Mouse (Mus musculus) neural tube, embryonic 14.5 days (tissue): ENCODE data around the gene Gm49395. TPM values are rescaled to one million over a fixed set of nuclear protein-coding genes. Genes with fewer than 3 reads are reported as not detected.

ENCODE experiments used
- ATAC-seq: fragments of 200-750 bp; cut with Nextera tagmentation; 2 replicates; pipeline ENCODE4 v1.8.0; 2017; ENCODE audit warnings: low read depth, mild to moderate bottlenecking, moderate TSS enrichment, moderate library complexity
- H3K27ac ChIP-seq: fragments of 300-500 bp; sonication (generic); 2 replicates; pipeline ENCODE4 v1.5.1; 2014; ENCODE audit warnings: low read depth, mild to moderate bottlenecking, control low read depth, low read length, moderate library complexity, mixed read lengths
- H3K27me3 ChIP-seq: fragments of 300-500 bp; sonication (generic); 2 replicates; pipeline ENCODE4 v1.6.1; 2014; ENCODE audit warnings: low read length; ENCODE audit not compliant: control insufficient read depth, insufficient read depth
- H3K36me3 ChIP-seq: fragments of 300-500 bp; sonication (generic); 2 replicates; pipeline ENCODE4 v1.6.1; 2014; ENCODE audit warnings: low read length, mixed read lengths; ENCODE audit not compliant: control insufficient read depth, insufficient read depth
- H3K4me1 ChIP-seq: fragments of 300-500 bp; sonication (generic); 2 replicates; pipeline ENCODE4 v1.6.1; 2014; ENCODE audit warnings: low read length; ENCODE audit not compliant: control insufficient read depth, insufficient read depth
- H3K4me2 ChIP-seq: fragments of 300-500 bp; sonication (generic); 2 replicates; pipeline ENCODE4 v1.6.1; 2014; ENCODE audit warnings: mild to moderate bottlenecking, low read depth, low read length, control low read depth
- H3K4me3 ChIP-seq: fragments of 300-500 bp; sonication (generic); 2 replicates; pipeline ENCODE4 v1.5.1; 2014; ENCODE audit warnings: low read depth, low read length, control low read depth, mixed read lengths
- H3K9ac ChIP-seq: fragments of 300-500 bp; sonication (generic); replicated peaks from 2 replicates; pipeline ENCODE4 v1.6.1; 2014; ENCODE audit warnings: low read depth, mild to moderate bottlenecking, control low read depth, low read length, mixed read lengths
- H3K9me3 ChIP-seq: fragments of 300-500 bp; sonication (generic); 2 replicates; pipeline ENCODE4 v1.6.1; 2016; ENCODE audit warnings: low read length; ENCODE audit not compliant: control insufficient read depth
- WGBS: fragments of 180-500 bp; shearing (Covaris S2); extraction: QIAGEN DNeasy Blood & Tissue Kit; methylation state at CpG from one replicate; pipeline ENCODE4 v1.1.7; 2014; 5-methylcytosine and 5-hydroxymethylcytosine counted together
- polyA plus RNA-seq: library from polyadenylated mRNA; unstranded; fragments of >200 nt; fragmentation: Nextera tagmentation; extraction: Ambion mirVana; gene quantifications from 2 replicates; pipeline ENCODE4 v1.2.1, GENCODE M21; 2014

Gene Gm49395
- polyA plus RNA-seq, 1 experiment from 2014 or later = 1.8 TPM

DNA sequence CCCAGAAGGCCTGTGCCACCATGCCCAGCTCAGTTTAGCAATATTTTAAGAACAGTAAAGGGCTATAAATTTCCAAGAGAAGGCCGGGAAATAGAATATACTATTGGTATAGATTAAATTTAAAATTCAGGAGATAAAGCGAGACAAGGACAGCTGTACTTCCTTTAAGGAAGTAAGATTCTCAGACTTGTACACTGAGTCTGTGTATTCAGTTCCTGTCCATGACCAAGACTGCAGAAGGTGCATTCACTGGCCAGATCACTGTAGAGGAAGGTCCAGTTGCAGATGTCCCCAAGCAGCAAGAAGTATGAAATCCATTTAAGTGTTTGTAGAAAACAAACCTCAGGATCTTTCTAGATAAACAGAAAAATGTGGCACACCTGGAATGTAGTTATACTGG lies 28.3 kb upstream of the Gm49395 start:
- Histone ChIP-seq H3K27me3 (no peaks in the 10 kb centered on the region), H3K27ac (no peak overlapping the region), H3K9me3 (no peaks in the 10 kb centered on the region), H3K4me2 (no peak overlapping the region), H3K36me3 (no peaks in the 10 kb centered on the region), H3K9ac (no peak overlapping the region), H3K4me3 (no peak overlapping the region), H3K4me1 (no peaks in the 10 kb centered on the region)
- no peak for ATAC-seq
- WGBS = 93% methylated on average over 2 of the region's 2 CpGs

DNA sequence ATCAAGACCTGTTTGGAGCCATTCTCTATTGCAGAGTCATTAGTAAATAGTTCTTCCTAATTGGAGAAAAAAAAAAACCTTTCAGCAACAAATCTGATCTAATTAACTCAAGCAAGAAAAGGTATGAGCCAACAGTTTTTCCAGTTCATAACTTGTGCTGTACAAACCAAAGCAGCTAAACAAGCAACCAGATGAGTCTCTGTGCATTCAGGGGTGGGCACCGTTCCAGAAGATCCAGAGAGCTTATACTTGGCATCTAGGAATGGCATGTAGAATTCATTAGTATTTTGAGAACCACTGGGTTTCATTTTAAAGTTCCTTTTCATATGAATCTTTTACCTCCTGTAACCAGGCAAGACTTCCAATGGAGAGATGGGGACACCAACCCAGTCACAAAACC lies 26.1 kb upstream of the Gm49395 start:
- H3K4me2 ChIP-seq = no peak overlapping the region
- WGBS = 93% methylated on average over 1 of the region's 1 CpGs

DNA sequence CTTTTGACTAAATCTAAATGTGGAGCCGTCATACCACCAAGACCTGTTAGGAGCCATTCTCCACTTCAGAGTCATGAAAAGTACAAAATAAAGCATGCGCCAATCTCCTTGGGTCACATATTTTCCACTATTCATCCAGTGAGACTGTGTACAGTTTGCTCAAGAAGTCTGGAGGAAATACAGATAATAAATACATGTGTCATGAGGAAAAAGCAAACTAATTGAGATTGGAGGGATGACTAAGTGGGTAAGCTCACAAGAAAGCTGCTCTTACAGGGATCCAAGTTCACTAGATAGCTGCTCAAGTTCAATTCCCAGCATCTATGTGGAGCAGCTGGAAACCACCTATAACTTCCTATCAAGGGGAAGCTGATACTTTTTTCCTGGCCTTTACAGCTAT lies 24.8 kb upstream of the Gm49395 start:
- Histone ChIP-seq H3K4me2 (no peak overlapping the region), H3K9me3 (no peaks in the 10 kb centered on the region), H3K27me3 (no peaks in the 10 kb centered on the region), H3K36me3 (no peaks in the 10 kb centered on the region), H3K9ac (no peak overlapping the region), H3K27ac (no peak overlapping the region), H3K4me3 (no peak overlapping the region), H3K4me1 (no peaks in the 10 kb centered on the region)
- no peak for ATAC-seq
- WGBS = 98% methylated on average over 2 of the region's 2 CpGs

More for the DNA sequence above, 26.1 kb upstream of the Gm49395 start:
- no peak for ATAC-seq
- no peaks in the 10 kb centered on the region for H3K9me3 ChIP-seq
- no peak overlapping the region for H3K27ac ChIP-seq
- H3K4me3 ChIP-seq = no peak overlapping the region
- H3K9ac ChIP-seq = no peak overlapping the region
- no peaks in the 10 kb centered on the region for H3K36me3 ChIP-seq
- H3K27me3 ChIP-seq = no peaks in the 10 kb centered on the region
- no peaks in the 10 kb centered on the region for H3K4me1 ChIP-seq

DNA sequence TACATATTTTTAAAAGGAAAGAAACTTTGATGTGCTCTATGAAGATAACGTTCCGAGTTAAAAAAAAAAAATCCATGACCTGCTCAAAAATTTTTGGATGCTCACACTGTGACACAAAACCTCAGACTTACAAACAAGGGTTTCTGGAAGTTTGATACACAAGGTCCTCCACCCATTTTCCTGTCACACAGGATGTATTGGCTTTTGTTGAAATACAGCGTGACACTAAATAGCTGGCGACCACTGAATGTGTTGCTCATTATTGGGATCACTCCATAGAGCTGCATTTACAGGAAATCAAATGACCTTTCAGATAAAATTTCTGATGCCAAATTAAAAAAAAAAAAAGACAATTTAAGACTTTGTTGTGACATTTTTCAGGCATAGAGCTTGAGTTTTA lies 23.4 kb upstream of the Gm49395 start:
- 91% methylated on average over 4 of the region's 4 CpGs for WGBS
- no peaks in the 10 kb centered on the region for H3K9me3 ChIP-seq
- no peak overlapping the region for H3K27ac ChIP-seq

DNA sequence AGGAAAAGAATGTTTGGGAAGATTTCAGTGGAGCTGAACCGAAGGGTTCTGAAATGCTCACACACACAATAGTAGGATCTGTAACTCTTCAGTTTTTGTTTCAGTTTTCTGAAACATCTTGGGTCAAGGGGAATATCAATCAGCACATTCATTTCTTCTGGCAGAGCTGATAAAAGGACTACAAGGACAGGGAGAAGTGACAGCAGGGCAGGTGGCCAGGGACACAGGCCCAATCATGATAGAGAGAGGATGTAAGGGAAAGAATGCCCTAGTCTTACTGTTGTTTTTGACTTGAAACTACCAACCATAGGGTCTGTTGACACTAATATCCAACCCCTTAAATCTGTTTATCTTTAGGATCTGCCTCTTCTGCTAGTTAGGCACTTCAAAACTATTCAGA lies 22.8 kb upstream of the Gm49395 start:
- H3K27me3 ChIP-seq = no peaks in the 10 kb centered on the region
- H3K4me3 ChIP-seq = no peak overlapping the region
- no peaks in the 10 kb centered on the region for H3K36me3 ChIP-seq
- no peaks in the 10 kb centered on the region for H3K4me1 ChIP-seq
- ATAC-seq = no peak
- no peak overlapping the region for H3K27ac ChIP-seq
- H3K4me2 ChIP-seq = no peak overlapping the region
- WGBS = 86% methylated on average over 1 of the region's 1 CpGs
- no peak overlapping the region for H3K9ac ChIP-seq
- H3K9me3 ChIP-seq = no peaks in the 10 kb centered on the region

More for the DNA sequence above, 23.4 kb upstream of the Gm49395 start:
- ATAC-seq = no peak
- H3K27me3 ChIP-seq = no peaks in the 10 kb centered on the region
- H3K4me3 ChIP-seq = no peak overlapping the region
- no peaks in the 10 kb centered on the region for H3K4me1 ChIP-seq
- H3K4me2 ChIP-seq = no peak overlapping the region
- no peak overlapping the region for H3K9ac ChIP-seq
- H3K36me3 ChIP-seq = no peaks in the 10 kb centered on the region

DNA sequence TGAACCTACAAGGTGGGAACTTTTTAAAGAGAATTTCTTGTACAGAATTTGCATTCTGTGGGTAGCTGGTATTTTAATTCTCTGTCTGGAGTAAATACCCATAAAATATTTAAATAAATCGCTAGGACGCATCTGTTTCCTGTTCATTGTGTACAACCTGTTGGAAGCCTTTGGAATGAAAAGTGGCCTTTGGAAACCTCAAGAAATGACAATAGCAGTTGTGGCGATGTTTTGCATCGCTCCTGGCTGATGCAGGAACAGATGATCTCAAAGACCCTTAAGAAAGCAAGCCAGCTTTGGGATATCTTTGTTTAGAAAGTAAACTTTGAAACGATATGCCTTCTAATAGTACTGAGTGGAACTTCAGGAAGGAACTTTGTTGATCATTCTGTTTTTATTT lies 17.0 kb upstream of the Gm49395 start:
- H3K4me3 ChIP-seq = no peak overlapping the region

DNA sequence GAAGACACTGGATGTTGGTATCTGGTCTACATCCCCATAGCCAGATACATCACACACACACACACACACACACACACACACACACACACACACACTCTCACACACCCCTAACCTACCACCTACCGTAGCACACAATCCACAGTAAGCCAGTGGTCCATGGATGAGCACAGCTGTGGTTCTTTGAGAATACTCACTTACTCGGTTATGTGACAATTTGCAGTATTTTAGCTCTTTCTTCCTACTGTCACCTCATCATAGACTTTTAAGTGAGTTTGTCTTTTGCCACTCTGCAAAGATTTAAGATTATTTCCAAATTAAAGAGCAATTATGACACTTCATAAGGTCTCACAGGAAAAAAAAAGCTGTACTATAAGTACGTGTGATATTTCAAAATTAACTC lies 16.5 kb upstream of the Gm49395 start:
- H3K36me3 ChIP-seq = no peaks in the 10 kb centered on the region
- no peak overlapping the region for H3K9ac ChIP-seq
- 94% methylated on average over 3 of the region's 3 CpGs for WGBS
- H3K9me3 ChIP-seq = no peaks in the 10 kb centered on the region
- H3K4me2 ChIP-seq = no peak overlapping the region
- H3K27ac ChIP-seq = no peak overlapping the region
- ATAC-seq = no peak
- H3K27me3 ChIP-seq = no peaks in the 10 kb centered on the region
- no peak overlapping the region for H3K4me3 ChIP-seq
- no peaks in the 10 kb centered on the region for H3K4me1 ChIP-seq

More for the DNA sequence above, 17.0 kb upstream of the Gm49395 start:
- Histone ChIP-seq H3K9me3 (no peaks in the 10 kb centered on the region), H3K27me3 (no peaks in the 10 kb centered on the region), H3K4me2 (no peak overlapping the region), H3K36me3 (no peaks in the 10 kb centered on the region), H3K9ac (no peak overlapping the region), H3K27ac (no peak overlapping the region), H3K4me1 (no peaks in the 10 kb centered on the region)
- no peak for ATAC-seq
- 62% methylated on average over 5 of the region's 5 CpGs for WGBS

DNA sequence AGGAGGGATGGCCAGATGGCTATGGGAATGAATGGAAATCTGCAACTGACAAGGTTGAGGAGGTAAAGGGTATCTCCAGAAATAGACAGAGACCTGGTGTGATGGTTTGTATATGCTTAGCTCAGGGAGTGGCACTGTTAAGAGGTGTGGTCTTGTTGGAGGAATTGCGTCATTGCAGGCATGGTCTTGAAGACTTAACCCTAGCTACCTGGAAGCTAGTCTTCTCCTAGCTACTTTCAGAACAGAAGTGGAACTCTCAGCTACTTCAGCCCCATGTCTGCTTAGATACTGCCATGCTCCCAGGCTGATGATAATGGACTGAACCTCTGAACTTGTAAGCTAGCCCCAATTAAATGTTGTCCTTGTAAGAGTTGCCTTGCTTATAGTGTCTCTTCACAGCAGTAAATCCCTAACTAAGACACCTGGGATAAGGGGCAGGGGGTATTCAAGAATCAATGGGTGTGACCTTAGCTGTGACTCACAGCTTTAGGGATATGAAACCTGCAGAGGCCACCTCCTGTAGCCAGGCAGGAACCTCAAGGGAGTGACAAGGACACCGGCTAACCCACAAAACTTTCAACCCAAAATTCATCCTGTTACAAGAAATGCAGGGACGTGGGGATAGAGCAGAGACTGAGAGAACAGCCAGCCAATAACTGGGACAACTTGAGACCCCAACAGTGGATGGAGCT lies 15.4 kb upstream of the Gm49395 start:
- Histone ChIP-seq H3K9ac (no peak overlapping the region), H3K27ac (no peak overlapping the region), H3K36me3 (no peaks in the 10 kb centered on the region), H3K27me3 (no peaks in the 10 kb centered on the region), H3K4me2 (no peak overlapping the region), H3K4me1 (no peaks in the 10 kb centered on the region), H3K9me3 (no peaks in the 10 kb centered on the region), H3K4me3 (no peak overlapping the region)
- no peak for ATAC-seq
- WGBS = 89% methylated on average over 3 of the region's 3 CpGs

DNA sequence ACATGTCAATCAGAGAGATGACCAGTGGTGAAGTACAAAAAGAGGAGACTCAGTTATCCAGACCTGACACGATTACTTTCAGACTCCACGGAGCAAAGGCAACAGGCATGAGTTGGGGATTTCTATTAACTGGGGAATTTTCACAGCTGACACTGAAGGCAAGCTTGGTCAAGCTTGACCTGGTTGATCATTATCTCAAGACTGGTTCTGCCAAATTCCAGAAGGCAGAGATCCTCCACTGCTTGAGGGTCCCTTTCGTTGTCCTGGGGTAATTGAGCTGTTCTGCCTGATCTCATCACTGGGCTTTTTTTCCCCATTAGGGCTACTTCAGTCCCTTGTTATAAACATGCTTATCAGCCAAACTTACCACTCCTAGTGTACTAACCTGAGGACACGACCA lies 7.9 kb upstream of the Gm49395 start:
- H3K4me3 ChIP-seq = no peak overlapping the region
- 91% methylated on average over 4 of the region's 4 CpGs for WGBS
- no peaks in the 10 kb centered on the region for H3K27me3 ChIP-seq
- H3K36me3 ChIP-seq = no peaks in the 10 kb centered on the region
- H3K4me1 ChIP-seq = no peaks in the 10 kb centered on the region
- H3K9ac ChIP-seq = no peak overlapping the region
- no peak for ATAC-seq
- H3K27ac ChIP-seq = no peak overlapping the region
- H3K4me2 ChIP-seq = no peak overlapping the region
- H3K9me3 ChIP-seq = no peaks in the 10 kb centered on the region
